Mouse (Mus musculus): ENCODE results near the gene Ski. TPM values are rescaled to one million over a fixed set of nuclear protein-coding genes. Genes with fewer than 3 reads are reported as not detected.

Ski gene
- polyA plus RNA-seq, 1 experiment from 2014 or later: 22.6 TPM

DNA sequence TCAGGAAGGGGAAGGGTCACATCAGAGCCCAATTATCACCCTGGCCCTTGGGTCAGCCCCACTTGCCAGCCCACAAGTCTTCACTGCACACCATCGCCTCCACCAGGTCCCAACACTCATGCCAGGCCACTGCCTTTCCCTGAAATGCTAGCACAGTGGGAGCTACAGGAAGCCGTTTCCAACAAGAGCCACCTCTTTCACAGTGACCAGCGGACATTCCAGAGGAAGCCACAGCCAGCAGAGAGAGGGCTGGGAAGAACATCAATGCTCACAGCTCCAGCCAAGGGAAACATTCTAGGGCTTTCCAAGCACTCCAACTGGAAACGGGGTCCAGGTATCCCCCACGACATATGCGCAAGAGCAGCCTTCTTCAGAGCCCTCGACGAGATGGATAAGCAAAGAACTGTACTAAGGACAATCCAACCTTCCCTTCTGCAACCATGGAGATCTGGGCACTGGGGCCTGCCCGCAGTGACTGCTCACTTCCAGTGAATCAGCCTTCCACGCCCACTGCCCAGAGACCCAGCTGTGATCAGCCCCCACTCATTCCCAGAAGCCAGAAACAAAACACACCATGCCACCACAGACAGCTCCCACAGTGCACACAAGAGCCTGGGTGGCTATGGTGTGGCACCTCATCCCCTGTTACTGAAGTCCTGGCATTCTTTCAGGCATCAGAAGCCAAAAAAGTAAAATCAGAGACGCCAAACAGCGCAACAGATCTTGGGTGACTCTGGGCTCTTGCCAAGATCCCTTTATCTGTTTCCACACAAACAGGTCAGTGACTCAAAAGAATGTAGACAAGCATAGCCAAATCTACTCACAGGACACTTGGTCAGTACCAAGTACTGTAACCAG is 6.4 kb downstream of the Ski start:
- H3K9ac ChIP-seq (replicated peaks; ENCODE audit: low read depth): no peak overlapping the region; the same call in 1 of the 2 replicates
- ATAC-seq: peak; percentile 29; the same call in 1 of the 2 replicates
- 28% methylated on average over 12 of the region's 12 CpGs for WGBS
- DNase-seq (ENCODE audit: low spot score): peak; percentile 57
- no peaks in the 10 kb centered on the region for H3K36me3 ChIP-seq (ENCODE audit: insufficient read depth, low read length)
- H3K9me3 ChIP-seq (ENCODE audit: low read length): no peaks in the 10 kb centered on the region
- H3K4me2 ChIP-seq (replicated peaks; ENCODE audit: low read depth, low read length): peak overlapping the region; percentile 83
- TF ChIP-seq CTCF (IDR thresholded peaks at IDR 0.05) (peak; percentile 46; the same call in 1 of the 2 replicates), EP300 (IDR thresholded peaks at IDR 0.05) (no peak)
- H3K27ac ChIP-seq (ENCODE audit: low read length): peak overlapping the region; percentile 73
- H3K4me1 ChIP-seq (ENCODE audit: insufficient read depth, low read depth, low read length): peaks cover 65% of the 10 kb centered on the region
- no peak overlapping the region for H3K4me3 ChIP-seq (ENCODE audit: low read depth, low read length)
- H3K27me3 ChIP-seq (replicated peaks; ENCODE audit: insufficient read depth, low read length): no peaks in the 10 kb centered on the region

DNA sequence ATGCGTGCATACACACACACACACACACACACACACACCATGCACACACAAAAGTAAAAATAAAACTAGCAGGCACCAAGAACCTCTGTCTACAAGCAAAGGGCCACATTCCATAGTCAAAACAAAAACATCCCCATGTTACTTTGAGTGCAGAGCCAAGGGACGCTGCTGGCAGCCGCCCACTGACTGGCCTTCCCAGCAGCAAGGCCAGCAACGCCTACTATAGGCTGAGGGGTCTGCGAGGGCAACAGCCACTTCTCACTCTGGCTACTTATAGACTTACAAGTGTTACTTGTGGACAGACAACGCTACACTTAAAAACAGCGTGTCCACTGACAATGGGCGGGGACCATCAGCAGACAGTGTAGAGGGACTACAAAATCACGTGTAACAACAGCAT is 7.2 kb downstream of the Ski start:
- H3K27me3 ChIP-seq (replicated peaks; ENCODE audit: insufficient read depth, low read length): no peaks in the 10 kb centered on the region
- H3K4me1 ChIP-seq (ENCODE audit: insufficient read depth, low read depth, low read length): peaks cover 68% of the 10 kb centered on the region
- 30% methylated on average over 9 of the region's 9 CpGs for WGBS
- no peaks in the 10 kb centered on the region for H3K36me3 ChIP-seq (ENCODE audit: insufficient read depth, low read length)
- peak overlapping the region; percentile 83 for H3K4me2 ChIP-seq (replicated peaks; ENCODE audit: low read depth, low read length)
- no peak overlapping the region for H3K4me3 ChIP-seq (ENCODE audit: low read depth, low read length)
- TF ChIP-seq CTCF (IDR thresholded peaks at IDR 0.05) (no peak), EP300 (IDR thresholded peaks at IDR 0.05) (no peak)
- H3K9me3 ChIP-seq (ENCODE audit: low read length): no peaks in the 10 kb centered on the region
- DNase-seq (ENCODE audit: low spot score) (peak; percentile 22), ATAC-seq (0 out of 2 replicates have a peak, but pooled peaks have one; percentile 1)
- no peak overlapping the region for H3K27ac ChIP-seq (ENCODE audit: low read length)
- no peak overlapping the region for H3K9ac ChIP-seq (replicated peaks; ENCODE audit: low read depth)

DNA sequence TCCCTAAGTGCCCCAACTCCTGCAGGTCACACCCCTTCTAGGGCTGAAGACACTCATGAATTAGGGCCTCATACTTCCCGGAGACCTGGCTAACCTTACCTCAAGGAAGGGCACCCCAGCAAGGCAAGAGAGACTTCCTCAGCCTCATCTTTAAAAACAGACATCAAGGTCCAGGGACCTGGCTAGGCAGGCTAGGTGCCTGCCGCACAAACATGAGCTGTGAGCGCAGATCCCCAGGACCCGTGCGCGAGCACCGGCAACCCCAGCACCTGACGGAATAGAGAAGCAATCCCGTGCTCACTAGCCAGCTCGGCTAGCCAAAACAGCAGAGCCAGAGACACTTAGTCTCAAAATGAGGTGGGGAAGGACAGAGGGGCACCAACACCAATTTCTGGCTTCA is 7.6 kb downstream of the Ski start:
- Histone ChIP-seq H3K27me3 (replicated peaks; ENCODE audit: insufficient read depth, low read length) (no peaks in the 10 kb centered on the region), H3K27ac (ENCODE audit: low read length) (no peak overlapping the region), H3K9ac (replicated peaks; ENCODE audit: low read depth) (no peak overlapping the region), H3K4me1 (ENCODE audit: insufficient read depth, low read depth, low read length) (peaks cover 68% of the 10 kb centered on the region), H3K36me3 (ENCODE audit: insufficient read depth, low read length) (no peaks in the 10 kb centered on the region), H3K9me3 (ENCODE audit: low read length) (no peaks in the 10 kb centered on the region), H3K4me3 (ENCODE audit: low read depth, low read length) (no peak overlapping the region), H3K4me2 (replicated peaks; ENCODE audit: low read depth, low read length) (peak overlapping the region; percentile 83; the same call in 1 of the 2 replicates)
- ATAC-seq (no peak), DNase-seq (ENCODE audit: low spot score) (no peak)
- 65% methylated on average over 10 of the region's 10 CpGs for WGBS
- no peak for TF ChIP-seq CTCF (IDR thresholded peaks at IDR 0.05)
- no peak for TF ChIP-seq EP300 (IDR thresholded peaks at IDR 0.05)

DNA sequence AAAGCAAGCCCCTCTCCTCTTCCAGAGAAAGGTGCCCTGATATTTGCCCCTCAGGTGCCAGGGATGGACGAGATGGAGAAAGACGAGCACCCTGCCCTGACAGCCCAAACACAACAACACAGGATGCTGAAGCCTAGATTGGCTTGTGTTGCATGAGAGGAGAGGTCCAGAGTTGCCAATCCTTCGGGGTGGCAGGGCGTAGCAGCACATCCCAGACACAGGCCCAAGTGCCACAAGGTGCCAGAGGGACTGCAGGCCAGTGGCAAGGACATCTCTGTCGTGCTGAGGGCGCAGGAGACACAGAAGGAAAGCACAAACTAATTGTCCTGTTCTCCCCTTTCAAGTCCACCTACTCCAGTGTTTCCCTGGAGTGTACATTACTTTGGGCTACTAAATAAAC is 8.2 kb downstream of the Ski start:
- no peak overlapping the region for H3K9ac ChIP-seq (replicated peaks; ENCODE audit: low read depth)

DNA sequence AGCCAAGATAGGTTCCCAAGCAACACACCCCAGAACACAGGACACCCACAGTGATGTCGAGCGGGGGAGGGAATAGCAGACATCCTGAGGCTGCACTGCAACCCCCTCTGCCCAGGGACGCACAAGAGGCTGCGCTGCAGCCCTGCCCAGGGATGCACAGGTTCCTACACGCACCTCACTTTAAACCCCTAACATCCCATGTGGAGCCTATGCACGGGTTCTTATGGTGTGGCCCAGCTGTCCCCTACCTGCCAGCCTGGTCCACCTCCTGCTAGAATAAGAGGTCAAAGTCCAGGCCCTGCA is 8.7 kb downstream of the Ski start:
- H3K4me1 ChIP-seq (ENCODE audit: insufficient read depth, low read depth, low read length): peaks cover 57% of the 10 kb centered on the region

More for the DNA sequence above, 8.2 kb downstream of the Ski start:
- Histone ChIP-seq H3K27ac (ENCODE audit: low read length) (no peak overlapping the region), H3K4me2 (replicated peaks; ENCODE audit: low read depth, low read length) (no peak overlapping the region), H3K4me3 (ENCODE audit: low read depth, low read length) (no peak overlapping the region), H3K4me1 (ENCODE audit: insufficient read depth, low read depth, low read length) (peaks cover 62% of the 10 kb centered on the region), H3K36me3 (ENCODE audit: insufficient read depth, low read length) (no peaks in the 10 kb centered on the region), H3K9me3 (ENCODE audit: low read length) (no peaks in the 10 kb centered on the region), H3K27me3 (replicated peaks; ENCODE audit: insufficient read depth, low read length) (no peaks in the 10 kb centered on the region)
- TF ChIP-seq EP300 (IDR thresholded peaks at IDR 0.05) (no peak), CTCF (IDR thresholded peaks at IDR 0.05) (no peak)
- 73% methylated on average over 6 of the region's 6 CpGs for WGBS
- ATAC-seq: no peak
- no peak for DNase-seq (ENCODE audit: low spot score)

DNA sequence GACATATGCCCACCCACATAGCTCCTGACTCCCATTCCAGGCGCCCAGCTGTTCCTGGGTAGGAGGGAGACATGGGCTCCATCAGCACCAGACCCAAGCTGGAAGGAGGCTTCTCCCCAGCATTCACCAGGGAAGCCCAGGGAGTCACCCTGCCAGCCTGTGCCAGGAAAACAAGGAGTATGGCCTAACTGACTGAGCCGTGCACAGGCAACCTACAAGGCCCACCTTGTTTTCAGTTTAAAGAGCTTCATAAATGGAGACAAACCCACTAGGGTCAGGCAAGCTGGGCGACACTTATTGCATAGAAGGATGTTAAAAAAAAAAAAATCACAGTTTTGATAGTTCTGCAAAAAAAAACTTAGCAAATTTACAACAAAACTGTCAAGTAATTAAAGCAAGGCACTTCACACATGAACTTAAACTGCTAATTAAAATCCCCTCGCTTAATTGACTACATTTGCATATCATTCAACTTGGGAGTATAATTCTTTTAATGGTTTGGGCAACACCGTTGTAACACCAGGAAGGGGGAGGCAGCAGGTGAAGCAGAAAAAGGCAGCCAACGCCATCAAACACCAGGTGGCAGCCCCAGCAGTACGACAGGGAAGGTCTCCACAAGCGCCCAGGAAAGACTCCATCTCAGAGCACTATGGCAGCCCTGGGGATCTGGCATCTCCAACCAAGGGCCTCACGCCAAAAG is 9.2 kb downstream of the Ski start:
- ATAC-seq (no peak), DNase-seq (ENCODE audit: low spot score) (no peak)
- Histone ChIP-seq H3K4me3 (ENCODE audit: low read depth, low read length) (no peak overlapping the region), H3K9ac (replicated peaks; ENCODE audit: low read depth) (no peak overlapping the region), H3K27ac (ENCODE audit: low read length) (no peak overlapping the region), H3K9me3 (ENCODE audit: low read length) (no peaks in the 10 kb centered on the region), H3K36me3 (ENCODE audit: insufficient read depth, low read length) (no peaks in the 10 kb centered on the region), H3K4me2 (replicated peaks; ENCODE audit: low read depth, low read length) (no peak overlapping the region), H3K27me3 (replicated peaks; ENCODE audit: insufficient read depth, low read length) (no peaks in the 10 kb centered on the region), H3K4me1 (ENCODE audit: insufficient read depth, low read depth, low read length) (peaks cover 55% of the 10 kb centered on the region)
- 61% methylated on average over 9 of the region's 9 CpGs for WGBS
- TF ChIP-seq EP300 (IDR thresholded peaks at IDR 0.05): no peak
- peak; percentile 38 for TF ChIP-seq CTCF (IDR thresholded peaks at IDR 0.05)

More for the DNA sequence above, 8.7 kb downstream of the Ski start:
- Histone ChIP-seq H3K9ac (replicated peaks; ENCODE audit: low read depth) (no peak overlapping the region), H3K27me3 (replicated peaks; ENCODE audit: insufficient read depth, low read length) (no peaks in the 10 kb centered on the region), H3K4me3 (ENCODE audit: low read depth, low read length) (no peak overlapping the region), H3K9me3 (ENCODE audit: low read length) (no peaks in the 10 kb centered on the region), H3K27ac (ENCODE audit: low read length) (no peak overlapping the region), H3K36me3 (ENCODE audit: insufficient read depth, low read length) (no peaks in the 10 kb centered on the region), H3K4me2 (replicated peaks; ENCODE audit: low read depth, low read length) (no peak overlapping the region)
- no peak for DNase-seq (ENCODE audit: low spot score)
- 61% methylated on average over 6 of the region's 6 CpGs for WGBS
- TF ChIP-seq EP300 (IDR thresholded peaks at IDR 0.05): no peak
- no peak for TF ChIP-seq CTCF (IDR thresholded peaks at IDR 0.05)
- no peak for ATAC-seq
